Mouse (Mus musculus): ENCODE measurements around the gene Fgfr1op.

DNA sequence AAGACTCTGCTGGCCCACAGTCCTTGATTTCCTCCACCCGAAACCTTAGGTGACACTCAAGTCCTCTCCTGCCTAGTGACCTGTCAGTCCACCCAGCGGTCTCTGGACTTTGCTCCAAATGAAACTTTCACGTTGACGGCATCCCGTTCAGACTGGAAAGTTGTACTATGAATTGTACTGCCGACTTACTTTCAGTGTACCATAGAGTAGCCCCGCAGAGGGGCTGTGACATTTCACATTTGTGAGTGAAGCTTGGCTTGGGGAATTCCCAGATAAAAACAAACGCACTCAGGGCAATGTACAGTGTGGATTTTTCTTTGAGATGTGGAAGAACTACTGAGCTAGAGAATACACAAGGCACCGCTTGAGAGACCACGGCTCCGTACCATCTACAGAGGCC is 76.9 kb downstream of the Fgfr1op start:
- TF ChIP-seq MYOG (IDR thresholded peaks at IDR 0.05; ENCODE audit: control insufficient read depth in 1 of 3, insufficient read depth in 1 of 3, insufficient read length in 2 of 3, low read depth in 2 of 3) (no peak), USF1 (IDR thresholded peaks at IDR 0.05; ENCODE audit: low read depth) (no peak), POLR2A (IDR thresholded peaks at IDR 0.05; ENCODE audit: insufficient read length, low read depth) (no peak), E2F4 (IDR thresholded peaks at IDR 0.05; ENCODE audit: insufficient read depth) (no peak), MAX (IDR thresholded peaks at IDR 0.05; ENCODE audit: low read depth) (no peak)
